18 mouse cellular contexts compared by ENCODE assay signal in the genomic region with DNA sequence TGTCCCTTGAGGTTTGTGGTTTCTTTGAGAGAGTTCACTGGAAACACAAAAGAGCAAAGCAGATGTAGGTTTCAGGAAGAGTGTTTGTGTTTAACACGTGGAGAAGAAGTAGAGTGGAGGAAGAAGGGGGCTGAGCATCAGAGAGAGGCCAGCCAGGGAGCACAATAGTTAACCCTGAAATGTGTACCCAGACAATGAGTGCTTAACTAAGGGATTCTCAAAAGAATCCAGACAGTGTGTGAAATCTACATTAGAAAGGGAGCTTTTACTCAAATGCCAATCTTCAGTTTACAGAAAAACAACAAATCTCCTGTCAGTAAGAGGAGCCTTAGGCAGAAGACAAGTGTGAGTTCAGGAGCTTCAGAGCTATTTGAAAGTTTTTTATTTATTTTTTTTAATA.
"Had no signal": no experiment of that assay in that cellular context is flagged by ENCODE, and none has a peak within 500 bp of the region (broad histone marks: within the 10 kb centered on the region; RNA-seq: fewer than 3 reads in every experiment).

No protein-coding gene starts in this region.

- H3K4me1 ChIP-seq: liver, embryonic 15.5 days; lung, embryonic 15.5 days; midbrain, embryonic 13.5 days; midbrain, embryonic 15.5 days; neural tube, embryonic 13.5 days; neural tube, embryonic 15.5 days; stomach, embryonic 15.5 days had no signal

- H3K9me3 ChIP-seq: liver, embryonic 15.5 days; lung, embryonic 15.5 days; midbrain, embryonic 13.5 days; midbrain, embryonic 15.5 days; neural tube, embryonic 13.5 days; neural tube, embryonic 15.5 days; stomach, embryonic 15.5 days had no signal

- H3K36me3 ChIP-seq: liver, embryonic 15.5 days; lung, embryonic 15.5 days; midbrain, embryonic 15.5 days; stomach, embryonic 15.5 days had no signal

- ATAC-seq: liver, postnatal 0 days; midbrain, embryonic 13.5 days; midbrain, embryonic 15.5 days had no signal

- H3K9ac ChIP-seq: liver, embryonic 15.5 days; liver, postnatal 0 days; lung, embryonic 15.5 days; midbrain, embryonic 13.5 days; midbrain, embryonic 15.5 days; neural tube, embryonic 13.5 days; neural tube, embryonic 15.5 days; stomach, embryonic 15.5 days had no signal

- H3K27me3 ChIP-seq: liver, embryonic 15.5 days; lung, embryonic 15.5 days; midbrain, embryonic 13.5 days; midbrain, embryonic 15.5 days; neural tube, embryonic 13.5 days; neural tube, embryonic 15.5 days; stomach, embryonic 15.5 days had no signal

- DNase-seq: liver, postnatal 0 days; lung, adult 2 months; lung, postnatal 14 days; lung, postnatal 4 days; retina, postnatal 1 day; right cerebral cortex, adult 18-20 months; right cerebral cortex, postnatal 25 days; thymus, adult 2 months; thymus, postnatal 36 days had no signal

- H3K27ac ChIP-seq: liver, embryonic 15.5 days; lung, embryonic 15.5 days; midbrain, embryonic 13.5 days; midbrain, embryonic 15.5 days; neural tube, embryonic 13.5 days; neural tube, embryonic 15.5 days; stomach, embryonic 15.5 days; stomach, postnatal 0 days had no signal

- H3K4me3 ChIP-seq: liver, embryonic 15.5 days; lung, embryonic 15.5 days; midbrain, embryonic 13.5 days; midbrain, embryonic 15.5 days; myocyte; neural tube, embryonic 13.5 days; neural tube, embryonic 15.5 days; stomach, embryonic 15.5 days had no signal
